Mouse (Mus musculus): ENCODE results near the gene Ppp1r12b. TPM values are rescaled to one million over a fixed set of nuclear protein-coding genes. Genes with fewer than 3 reads are reported as not detected.

The Ppp1r12b gene
- polyA plus RNA-seq, 1 experiment from 2014 or later: 3.2 TPM

DNA sequence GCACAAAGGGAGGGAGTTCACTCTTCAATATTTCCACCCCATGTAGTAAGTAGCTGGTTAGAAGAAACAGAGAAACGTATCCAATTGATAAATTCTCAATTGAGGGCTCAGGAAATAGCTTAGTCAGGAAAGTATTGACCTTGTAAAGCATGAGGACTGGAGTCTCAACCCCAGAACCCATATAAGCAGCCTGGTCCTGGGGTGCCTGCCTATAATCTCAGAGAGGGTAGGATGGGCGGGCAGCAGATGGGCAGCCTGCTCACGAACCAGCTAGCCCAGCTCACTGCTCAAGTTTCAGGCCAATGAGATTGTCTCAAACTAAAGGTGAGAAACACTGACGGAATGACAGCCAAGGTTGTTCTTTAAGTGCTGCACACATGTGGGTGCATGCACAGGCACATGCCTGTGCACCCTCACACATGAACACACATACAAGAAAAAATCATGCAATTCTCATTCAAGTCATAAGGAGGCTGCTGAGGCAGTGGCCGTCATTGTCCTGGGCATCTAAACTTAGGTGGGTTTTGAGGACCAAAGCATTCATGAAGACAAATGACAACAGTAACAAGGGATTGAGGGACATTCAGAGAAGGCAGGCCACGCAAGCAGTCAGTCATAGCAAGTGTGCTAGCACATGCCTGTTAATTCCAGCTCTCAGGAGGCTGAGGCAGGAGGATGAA is 137.7 kb downstream of the Ppp1r12b start:
- Histone ChIP-seq H3K4me2 (ENCODE audit: low read length) (no peak overlapping the region), H3K27ac (no peak overlapping the region), H3K27me3 (ENCODE audit: insufficient read depth, low read length) (no peaks in the 10 kb centered on the region), H3K4me1 (replicated peaks; ENCODE audit: insufficient read depth, low read length) (0 out of 2 replicates have a peak, but pooled peaks cover 6% of the 10 kb centered on the region), H3K4me3 (replicated peaks; ENCODE audit: low read depth, low read length) (no peak overlapping the region), H3K9me3 (replicated peaks; ENCODE audit: low read length) (no peaks in the 10 kb centered on the region), H3K9ac (ENCODE audit: low read depth, low read length) (no peak overlapping the region), H3K36me3 (ENCODE audit: insufficient read depth, low read length) (no peaks in the 10 kb centered on the region)
- ATAC-seq (replicated peaks; ENCODE audit: low FRiP score, low read depth): no peak
- no peak for TF ChIP-seq CTCF (IDR thresholded peaks at IDR 0.05; ENCODE audit: low read depth)
- DNase-seq (ENCODE audit: low spot score): no peak
- WGBS: 85% methylated on average over 6 of the region's 6 CpGs

DNA sequence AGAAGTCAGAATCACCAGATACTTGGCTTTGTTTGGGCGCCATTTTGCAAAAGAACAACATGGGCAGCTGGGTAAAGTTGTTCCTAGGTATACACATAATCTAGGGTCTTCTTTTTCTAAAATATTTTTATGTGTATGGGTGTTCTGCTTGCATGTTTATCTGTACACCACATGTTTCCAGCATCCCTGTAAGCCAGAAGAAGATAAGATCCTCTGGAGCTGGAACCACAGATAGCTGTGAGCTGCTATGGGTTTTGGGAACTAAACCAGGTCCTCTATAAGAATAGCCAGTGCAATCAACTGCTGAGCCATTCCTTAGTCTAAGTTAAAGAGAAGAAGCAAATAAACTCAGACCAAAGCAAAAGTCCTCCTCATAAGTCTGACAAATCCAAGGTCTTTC is 138.6 kb downstream of the Ppp1r12b start:
- no peak overlapping the region for H3K27ac ChIP-seq
- no peak overlapping the region for H3K4me3 ChIP-seq (replicated peaks; ENCODE audit: low read depth, low read length)
- H3K4me1 ChIP-seq (replicated peaks; ENCODE audit: insufficient read depth, low read length): 0 out of 2 replicates have a peak, but pooled peaks cover 6% of the 10 kb centered on the region
- H3K9ac ChIP-seq (ENCODE audit: low read depth, low read length): no peak overlapping the region
- 91% methylated on average over 1 of the region's 1 CpGs for WGBS
- no peak overlapping the region for H3K4me2 ChIP-seq (ENCODE audit: low read length)
- H3K9me3 ChIP-seq (replicated peaks; ENCODE audit: low read length): no peaks in the 10 kb centered on the region
- TF ChIP-seq CTCF (IDR thresholded peaks at IDR 0.05; ENCODE audit: low read depth): no peak
- no peaks in the 10 kb centered on the region for H3K27me3 ChIP-seq (ENCODE audit: insufficient read depth, low read length)
- ATAC-seq (replicated peaks; ENCODE audit: low FRiP score, low read depth) (no peak), DNase-seq (ENCODE audit: low spot score) (no peak)
- H3K36me3 ChIP-seq (ENCODE audit: insufficient read depth, low read length): no peaks in the 10 kb centered on the region

GRCm38 (mm10) chr1:134816617-134817016 is 139.1 kb downstream of the Ppp1r12b start:
- Histone ChIP-seq H3K36me3 (ENCODE audit: insufficient read depth, low read length) (no peaks in the 10 kb centered on the region), H3K27ac (no peak overlapping the region), H3K4me3 (replicated peaks; ENCODE audit: low read depth, low read length) (no peak overlapping the region), H3K4me2 (ENCODE audit: low read length) (no peak overlapping the region), H3K9me3 (replicated peaks; ENCODE audit: low read length) (no peaks in the 10 kb centered on the region), H3K27me3 (ENCODE audit: insufficient read depth, low read length) (no peaks in the 10 kb centered on the region), H3K9ac (ENCODE audit: low read depth, low read length) (no peak overlapping the region), H3K4me1 (replicated peaks; ENCODE audit: insufficient read depth, low read length) (0 out of 2 replicates have a peak, but pooled peaks cover 6% of the 10 kb centered on the region)
- WGBS: 45% methylated on average over 6 of the region's 6 CpGs
- no peak for DNase-seq (ENCODE audit: low spot score)
- ATAC-seq (replicated peaks; ENCODE audit: low FRiP score, low read depth): no peak
- no peak for TF ChIP-seq CTCF (IDR thresholded peaks at IDR 0.05; ENCODE audit: low read depth)

DNA sequence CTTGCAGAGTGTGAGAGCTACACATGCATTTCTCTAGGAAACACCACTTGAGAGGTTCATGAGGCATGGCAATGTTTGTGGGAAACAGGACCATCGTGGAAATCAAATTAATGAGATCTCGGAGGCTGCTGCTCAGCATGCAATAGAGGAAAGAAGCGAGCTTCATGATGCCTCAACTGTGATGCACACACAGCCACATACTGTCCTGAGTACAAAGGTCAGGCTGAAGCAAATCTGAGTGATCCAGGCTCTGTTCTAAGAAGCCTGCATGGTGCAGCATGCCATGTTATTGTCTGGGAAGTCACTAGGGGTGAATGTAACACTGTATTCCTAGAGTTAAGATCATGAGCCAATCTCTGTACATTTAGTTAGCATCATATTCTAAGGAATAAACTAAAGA is 140.0 kb downstream of the Ppp1r12b start:
- WGBS: 50% methylated on average over 3 of the region's 3 CpGs
- TF ChIP-seq CTCF (IDR thresholded peaks at IDR 0.05; ENCODE audit: low read depth): no peak
- Histone ChIP-seq H3K36me3 (ENCODE audit: insufficient read depth, low read length) (no peaks in the 10 kb centered on the region), H3K27ac (no peak overlapping the region), H3K4me1 (replicated peaks; ENCODE audit: insufficient read depth, low read length) (0 out of 2 replicates have a peak, but pooled peaks cover 6% of the 10 kb centered on the region), H3K4me3 (replicated peaks; ENCODE audit: low read depth, low read length) (no peak overlapping the region), H3K4me2 (ENCODE audit: low read length) (no peak overlapping the region), H3K9me3 (replicated peaks; ENCODE audit: low read length) (no peaks in the 10 kb centered on the region), H3K9ac (ENCODE audit: low read depth, low read length) (no peak overlapping the region), H3K27me3 (ENCODE audit: insufficient read depth, low read length) (no peaks in the 10 kb centered on the region)
- no peak for DNase-seq (ENCODE audit: low spot score)
- no peak for ATAC-seq (replicated peaks; ENCODE audit: low FRiP score, low read depth)

DNA sequence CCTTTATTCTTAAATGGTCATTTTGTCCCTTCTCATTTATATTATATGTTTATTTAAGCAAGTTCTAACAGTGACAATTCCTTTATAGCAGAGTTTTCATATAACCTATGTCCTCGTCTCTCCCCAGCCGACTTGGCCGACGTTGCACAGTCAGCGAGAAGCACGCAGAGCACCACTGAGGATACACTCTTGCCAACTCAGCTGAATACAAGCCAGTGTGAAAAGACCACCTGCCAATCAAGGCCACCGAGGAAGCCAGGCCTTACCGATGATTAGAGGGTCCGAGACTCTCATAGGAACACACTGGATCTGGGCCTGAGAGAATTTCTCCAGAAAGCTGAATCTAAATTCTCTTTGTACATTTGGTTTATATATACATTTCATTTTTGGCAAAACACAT is 150.3 kb downstream of the Ppp1r12b start:
- Histone ChIP-seq H3K4me1 (replicated peaks; ENCODE audit: insufficient read depth, low read length) (peaks cover 4% of the 10 kb centered on the region; the same call in 1 of the 2 replicates), H3K27me3 (ENCODE audit: insufficient read depth, low read length) (no peaks in the 10 kb centered on the region), H3K9me3 (replicated peaks; ENCODE audit: low read length) (no peaks in the 10 kb centered on the region), H3K4me2 (ENCODE audit: low read length) (no peak overlapping the region), H3K36me3 (ENCODE audit: insufficient read depth, low read length) (no peaks in the 10 kb centered on the region), H3K27ac (no peak overlapping the region), H3K9ac (ENCODE audit: low read depth, low read length) (no peak overlapping the region), H3K4me3 (replicated peaks; ENCODE audit: low read depth, low read length) (no peak overlapping the region)
- 89% methylated on average over 9 of the region's 9 CpGs for WGBS
- no peak for ATAC-seq (replicated peaks; ENCODE audit: low FRiP score, low read depth)
- TF ChIP-seq CTCF (IDR thresholded peaks at IDR 0.05; ENCODE audit: low read depth): no peak
- DNase-seq (ENCODE audit: low spot score): no peak

GRCm38 (mm10) chr1:134804373-134804772 is 151.4 kb downstream of the Ppp1r12b start:
- Histone ChIP-seq H3K27ac (peak overlapping the region; percentile 0; the same call in 1 of the 2 replicates), H3K4me2 (ENCODE audit: low read length) (no peak overlapping the region), H3K4me1 (replicated peaks; ENCODE audit: insufficient read depth, low read length) (peaks cover 4% of the 10 kb centered on the region; the same call in 1 of the 2 replicates), H3K9me3 (replicated peaks; ENCODE audit: low read length) (no peaks in the 10 kb centered on the region), H3K36me3 (ENCODE audit: insufficient read depth, low read length) (no peaks in the 10 kb centered on the region), H3K4me3 (replicated peaks; ENCODE audit: low read depth, low read length) (no peak overlapping the region), H3K9ac (ENCODE audit: low read depth, low read length) (no peak overlapping the region), H3K27me3 (ENCODE audit: insufficient read depth, low read length) (no peaks in the 10 kb centered on the region)
- DNase-seq (ENCODE audit: low spot score) (peak; percentile 49), ATAC-seq (replicated peaks; ENCODE audit: low FRiP score, low read depth) (no peak)
- TF ChIP-seq CTCF (IDR thresholded peaks at IDR 0.05; ENCODE audit: low read depth): no peak
- WGBS: 46% methylated on average over 5 of the region's 5 CpGs
